In the genomic region with DNA sequence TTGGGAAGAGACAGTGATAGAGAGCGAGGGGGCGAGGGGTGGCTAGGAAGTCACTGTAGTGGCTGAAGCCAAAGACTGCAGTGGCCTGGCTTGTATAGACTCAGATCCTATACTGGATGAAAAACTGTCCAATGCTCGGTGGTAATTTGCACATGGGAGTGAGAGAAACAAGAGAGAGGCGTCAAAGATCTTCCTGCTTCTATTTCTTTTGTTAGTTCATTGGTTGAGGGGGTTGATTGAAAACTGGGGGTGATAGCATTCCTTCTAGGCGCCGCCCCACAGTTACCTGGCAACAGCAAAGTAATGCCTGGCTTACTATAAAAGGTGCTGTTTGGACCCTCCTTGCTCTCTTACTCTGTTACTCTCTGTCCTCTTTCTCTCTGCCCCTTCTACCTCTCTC, we compare ENCODE assay signal across 22 mouse cellular contexts.
"Had no signal": no experiment of that assay in that cellular context is flagged by ENCODE, and none has a peak within 500 bp of the region (broad histone marks: within the 10 kb centered on the region; RNA-seq: fewer than 3 reads in every experiment).

No protein-coding gene starts in this region.

- H3K36me3 ChIP-seq: liver, embryonic 15.5 days; lung, embryonic 15.5 days; midbrain, embryonic 12.5 days; midbrain, embryonic 15.5 days; neural tube, embryonic 13.5 days; neural tube, embryonic 15.5 days had no signal

- H3K4me3 ChIP-seq: liver, embryonic 15.5 days; lung, embryonic 15.5 days; megakaryocyte, embryonic 14.5 days; midbrain, embryonic 12.5 days; midbrain, embryonic 15.5 days; myocyte; neural tube, embryonic 13.5 days; neural tube, embryonic 15.5 days had no signal

- H3K4me1 ChIP-seq: midbrain, embryonic 12.5 days; midbrain, embryonic 15.5 days; neural tube, embryonic 13.5 days; neural tube, embryonic 15.5 days had no signal

- H3K4me2 ChIP-seq: liver, embryonic 15.5 days; lung, embryonic 15.5 days; midbrain, embryonic 12.5 days; midbrain, embryonic 15.5 days; neural tube, embryonic 13.5 days; neural tube, embryonic 15.5 days had no signal

- H3K9ac ChIP-seq: liver, embryonic 15.5 days; liver, postnatal 0 days; lung, embryonic 15.5 days; midbrain, embryonic 12.5 days; midbrain, embryonic 15.5 days; neural tube, embryonic 13.5 days; neural tube, embryonic 15.5 days had no signal

- H3K9me3 ChIP-seq: liver, embryonic 15.5 days; lung, embryonic 15.5 days; megakaryocyte, embryonic 14.5 days; midbrain, embryonic 12.5 days; midbrain, embryonic 15.5 days; neural tube, embryonic 13.5 days; neural tube, embryonic 15.5 days had no signal

- H3K27me3 ChIP-seq: liver, embryonic 15.5 days; lung, embryonic 15.5 days; megakaryocyte, embryonic 14.5 days; midbrain, embryonic 12.5 days; midbrain, embryonic 15.5 days; neural tube, embryonic 13.5 days; neural tube, embryonic 15.5 days had no signal

- ATAC-seq: liver, postnatal 0 days; lung, postnatal 0 days; midbrain, embryonic 15.5 days had no signal

- H3K27ac ChIP-seq: liver, embryonic 15.5 days; lung, embryonic 15.5 days; macrophage; midbrain, embryonic 12.5 days; midbrain, embryonic 15.5 days; neural tube, embryonic 13.5 days; neural tube, embryonic 15.5 days had no signal

- DNase-seq: liver, postnatal 0 days; lung, adult 2 months; lung, postnatal 14 days; lung, postnatal 36 days; retina, postnatal 1 day; right cerebral cortex, adult 18-20 months; right cerebral cortex, postnatal 25 days; right cerebral cortex, postnatal 4 days; spleen, adult 18-20 months; thymus, adult 18-20 months; thymus, postnatal 14 days; thymus, postnatal 36 days had no signal
